Mouse (Mus musculus) embryo, embryonic 11 days (tissue): ENCODE measurements around the gene Pcid2.
A peak's percentile ranks its signal among the peaks of the same experiment; 100 is the strongest.

Experiments
- DNase-seq: peaks from one replicate; pipeline ENCODE4 v3.0.0-alpha.2; 2015

Pcid2 gene

GRCm38 (mm10) chr8:13105087-13105881, at the start of gene Pcid2, which contains the start of gene Cul4a:
Gene Pcid2, minus strand, starts transcription at chr8:13105459.
Gene Cul4a, plus strand, starts transcription at chr8:13105621.
- peak; percentile 99 for DNase-seq

GRCm38 (mm10) chr8:13154099-13154498, 48.8 kb upstream of the Pcid2 start:
- DNase-seq: no peak

- no peak for DNase-seq
Measured at GRCm38 (mm10) chr8:13150929-13151328, 45.7 kb upstream of the Pcid2 start.

- DNase-seq: no peak
Measured at GRCm38 (mm10) chr8:13149866-13150265, 44.6 kb upstream of the Pcid2 start.

- DNase-seq: no peak
Measured at GRCm38 (mm10) chr8:13149287-13149686, 44.0 kb upstream of the Pcid2 start.

- no peak for DNase-seq
Measured at GRCm38 (mm10) chr8:13148476-13148875, 43.2 kb upstream of the Pcid2 start.

- DNase-seq: no peak
Measured at GRCm38 (mm10) chr8:13141681-13142080, 36.4 kb upstream of the Pcid2 start.

- DNase-seq: no peak
Measured at GRCm38 (mm10) chr8:13139641-13140182, 34.5 kb upstream of the Pcid2 start.

- peak; percentile 70 for DNase-seq
Measured at GRCm38 (mm10) chr8:13132220-13132619, 27.0 kb upstream of the Pcid2 start.

GRCm38 (mm10) chr8:13124897-13125296, 19.6 kb upstream of the Pcid2 start:
- no peak for DNase-seq

GRCm38 (mm10) chr8:13122887-13123421, 17.7 kb upstream of the Pcid2 start:
- DNase-seq: no peak

- DNase-seq: no peak
Measured at GRCm38 (mm10) chr8:13120882-13121665, 15.8 kb upstream of the Pcid2 start.

GRCm38 (mm10) chr8:13118516-13118915, 13.3 kb upstream of the Pcid2 start:
- DNase-seq: no peak

GRCm38 (mm10) chr8:13117096-13117495, 11.8 kb upstream of the Pcid2 start:
- no peak for DNase-seq

GRCm38 (mm10) chr8:13113232-13113631, 8.0 kb upstream of the Pcid2 start:
- no peak for DNase-seq

- no peak for DNase-seq
Measured at GRCm38 (mm10) chr8:13111917-13112316, 6.7 kb upstream of the Pcid2 start.

- DNase-seq: no peak
Measured at GRCm38 (mm10) chr8:13109416-13109960, 4.2 kb upstream of the Pcid2 start.

GRCm38 (mm10) chr8:13108967-13109366, 3.7 kb upstream of the Pcid2 start:
- DNase-seq: no peak

- no peak for DNase-seq
Measured at GRCm38 (mm10) chr8:13107990-13108638, 2.9 kb upstream of the Pcid2 start.

GRCm38 (mm10) chr8:13105908-13106551, 771 bp upstream of the Pcid2 start:
- DNase-seq: peak; percentile 53

GRCm38 (mm10) chr8:13104691-13105086, 570 bp downstream of the Pcid2 start:
- DNase-seq: peak; percentile 92

- DNase-seq: no peak
Measured at GRCm38 (mm10) chr8:13077542-13077941, 27.7 kb downstream of the Pcid2 start.
